Mouse (Mus musculus): ENCODE results near the gene Efhc1. TPM values are rescaled to one million over a fixed set of nuclear protein-coding genes. Genes with fewer than 3 reads are reported as not detected.

Gene Efhc1
- total and polyA plus RNA-seq, 2 experiments from 2014 or later = 1.6 to 15.6 TPM

GRCm38 (mm10) chr1:20940151-20940550 lies 11.3 kb upstream of the Efhc1 start:
- Histone ChIP-seq H3K4me2 (ENCODE audit: low read depth, low read length, poor library complexity, severe bottlenecking) (no peak overlapping the region), H3K27me3 (ENCODE audit: insufficient read depth, low read length) (no peaks in the 10 kb centered on the region), H3K36me3 (ENCODE audit: insufficient read depth, low read length) (peaks cover 11% of the 10 kb centered on the region; the same call in 1 of the 2 replicates), H3K4me1 (ENCODE audit: insufficient read depth, low read length) (no peaks in the 10 kb centered on the region), H3K27ac (ENCODE audit: low read depth, low read length) (no peak overlapping the region), H3K9me3 (ENCODE audit: low read length) (no peaks in the 10 kb centered on the region), H3K4me3 (ENCODE audit: low read depth, low read length) (no peak overlapping the region), H3K9ac (replicated peaks; ENCODE audit: low read length, poor library complexity, severe bottlenecking) (no peak overlapping the region)
- no peak for DNase-seq (ENCODE audit: low spot score)
- peak; percentile 20; the same call in 1 of the 2 replicates for TF ChIP-seq CTCF (IDR thresholded peaks at IDR 0.05)
- ATAC-seq (ENCODE audit: low FRiP score) = 0 out of 2 replicates have a peak, but pooled peaks have one; percentile 14
- 64% methylated on average over 16 of the region's 16 CpGs for WGBS

GRCm38 (mm10) chr1:20941322-20941721 lies 10.1 kb upstream of the Efhc1 start:
- WGBS = 57% methylated on average over 2 of the region's 2 CpGs

GRCm38 (mm10) chr1:20941857-20942256 lies 9.6 kb upstream of the Efhc1 start:
- ATAC-seq (ENCODE audit: low FRiP score) = no peak
- no peak overlapping the region for H3K4me2 ChIP-seq (ENCODE audit: low read depth, low read length, poor library complexity, severe bottlenecking)
- no peaks in the 10 kb centered on the region for H3K4me1 ChIP-seq (ENCODE audit: insufficient read depth, low read length)
- 0 out of 2 replicates have a peak, but pooled peaks cover 2% of the 10 kb centered on the region for H3K36me3 ChIP-seq (ENCODE audit: insufficient read depth, low read length)
- no peak overlapping the region for H3K9ac ChIP-seq (replicated peaks; ENCODE audit: low read length, poor library complexity, severe bottlenecking)
- no peaks in the 10 kb centered on the region for H3K9me3 ChIP-seq (ENCODE audit: low read length)
- WGBS = 86% methylated on average over 7 of the region's 7 CpGs
- H3K4me3 ChIP-seq (ENCODE audit: low read depth, low read length) = no peak overlapping the region
- TF ChIP-seq CTCF (IDR thresholded peaks at IDR 0.05) = no peak
- no peak overlapping the region for H3K27ac ChIP-seq (ENCODE audit: low read depth, low read length)
- H3K27me3 ChIP-seq (ENCODE audit: insufficient read depth, low read length) = no peaks in the 10 kb centered on the region
- no peak for DNase-seq (ENCODE audit: low spot score)

More at GRCm38 (mm10) chr1:20941322-20941721, 10.1 kb upstream of the Efhc1 start:
- Histone ChIP-seq H3K4me3 (ENCODE audit: low read depth, low read length) (no peak overlapping the region), H3K9me3 (ENCODE audit: low read length) (no peaks in the 10 kb centered on the region), H3K9ac (replicated peaks; ENCODE audit: low read length, poor library complexity, severe bottlenecking) (no peak overlapping the region), H3K4me1 (ENCODE audit: insufficient read depth, low read length) (no peaks in the 10 kb centered on the region), H3K36me3 (ENCODE audit: insufficient read depth, low read length) (peaks cover 7% of the 10 kb centered on the region; the same call in 1 of the 2 replicates), H3K27me3 (ENCODE audit: insufficient read depth, low read length) (no peaks in the 10 kb centered on the region), H3K27ac (ENCODE audit: low read depth, low read length) (no peak overlapping the region), H3K4me2 (ENCODE audit: low read depth, low read length, poor library complexity, severe bottlenecking) (no peak overlapping the region)
- TF ChIP-seq CTCF (IDR thresholded peaks at IDR 0.05) = no peak
- ATAC-seq (ENCODE audit: low FRiP score) (no peak), DNase-seq (ENCODE audit: low spot score) (no peak)

GRCm38 (mm10) chr1:20943016-20943415 lies 8.4 kb upstream of the Efhc1 start:
- ATAC-seq (ENCODE audit: low FRiP score) = 0 out of 2 replicates have a peak, but pooled peaks have one; percentile 10
- WGBS = 98% methylated on average over 2 of the region's 2 CpGs

GRCm38 (mm10) chr1:20951799-20952198 lies 373 bp downstream of the Efhc1 start:
- Histone ChIP-seq H3K9ac (replicated peaks; ENCODE audit: low read length, poor library complexity, severe bottlenecking) (peak overlapping the region; percentile 72), H3K27me3 (ENCODE audit: insufficient read depth, low read length) (no peaks in the 10 kb centered on the region), H3K27ac (ENCODE audit: low read depth, low read length) (peak overlapping the region; percentile 81), H3K4me2 (ENCODE audit: low read depth, low read length, poor library complexity, severe bottlenecking) (peak overlapping the region; percentile 73), H3K4me3 (ENCODE audit: low read depth, low read length) (peak overlapping the region; percentile 50), H3K9me3 (ENCODE audit: low read length) (no peaks in the 10 kb centered on the region), H3K36me3 (ENCODE audit: insufficient read depth, low read length) (no peaks in the 10 kb centered on the region), H3K4me1 (ENCODE audit: insufficient read depth, low read length) (no peaks in the 10 kb centered on the region)
- DNase-seq (ENCODE audit: low spot score) (no peak), ATAC-seq (ENCODE audit: low FRiP score) (peak; percentile 49)
- 1% methylated on average over 16 of the region's 16 CpGs for WGBS
- TF ChIP-seq CTCF (IDR thresholded peaks at IDR 0.05) = no peak

More at GRCm38 (mm10) chr1:20943016-20943415, 8.4 kb upstream of the Efhc1 start:
- H3K27me3 ChIP-seq (ENCODE audit: insufficient read depth, low read length) = no peaks in the 10 kb centered on the region
- H3K9me3 ChIP-seq (ENCODE audit: low read length) = no peaks in the 10 kb centered on the region
- no peak for DNase-seq (ENCODE audit: low spot score)
- peak; percentile 29; the same call in 1 of the 2 replicates for TF ChIP-seq CTCF (IDR thresholded peaks at IDR 0.05)
- H3K27ac ChIP-seq (ENCODE audit: low read depth, low read length) = no peak overlapping the region
- no peak overlapping the region for H3K9ac ChIP-seq (replicated peaks; ENCODE audit: low read length, poor library complexity, severe bottlenecking)
- H3K4me1 ChIP-seq (ENCODE audit: insufficient read depth, low read length) = no peaks in the 10 kb centered on the region
- H3K36me3 ChIP-seq (ENCODE audit: insufficient read depth, low read length) = no peaks in the 10 kb centered on the region
- no peak overlapping the region for H3K4me2 ChIP-seq (ENCODE audit: low read depth, low read length, poor library complexity, severe bottlenecking)
- H3K4me3 ChIP-seq (ENCODE audit: low read depth, low read length) = no peak overlapping the region

- no peak overlapping the region for H3K27ac ChIP-seq (ENCODE audit: low read depth, low read length)
- no peaks in the 10 kb centered on the region for H3K36me3 ChIP-seq (ENCODE audit: insufficient read depth, low read length)
- 83% methylated on average over 3 of the region's 3 CpGs for WGBS
- no peaks in the 10 kb centered on the region for H3K4me1 ChIP-seq (ENCODE audit: insufficient read depth, low read length)
- no peak for TF ChIP-seq CTCF (IDR thresholded peaks at IDR 0.05)
- no peaks in the 10 kb centered on the region for H3K27me3 ChIP-seq (ENCODE audit: insufficient read depth, low read length)
- H3K4me3 ChIP-seq (ENCODE audit: low read depth, low read length) = no peak overlapping the region
- no peaks in the 10 kb centered on the region for H3K9me3 ChIP-seq (ENCODE audit: low read length)
- H3K4me2 ChIP-seq (ENCODE audit: low read depth, low read length, poor library complexity, severe bottlenecking) = no peak overlapping the region
- H3K9ac ChIP-seq (replicated peaks; ENCODE audit: low read length, poor library complexity, severe bottlenecking) = no peak overlapping the region
- no peak for DNase-seq (ENCODE audit: low spot score)
- ATAC-seq (ENCODE audit: low FRiP score) = no peak
Measured at GRCm38 (mm10) chr1:20954876-20955275, 3.5 kb downstream of the Efhc1 start.
